Mouse (Mus musculus) kidney, adult 2 months (tissue): ENCODE measurements around the gene Ccdc180.

Experiments
- CTCF ChIP-seq: fragments of 200-500 bp; conservative IDR thresholded peaks from 2 replicates; pipeline ENCODE4 v1.5.1; 2011; ENCODE audit warnings: low read depth, mild to moderate bottlenecking, control low read depth, low read length, moderate library complexity, mixed read lengths; ENCODE audit not compliant: insufficient read depth, insufficient read length
- POLR2A ChIP-seq: fragments of 200-500 bp; IDR thresholded peaks from one replicate; pipeline ENCODE4 v1.6.1; 2011; ENCODE audit warnings: low read depth, low read length, control low read depth

GRCm38 (mm10) chr4:45949109-45949848, 59.2 kb downstream of the Ccdc180 start:
- no peak for TF ChIP-seq POLR2A
- no peak for TF ChIP-seq CTCF
